Mouse (Mus musculus) heart, embryonic 14.5 days (tissue): Measurements from ENCODE around the gene Rassf2. TPM values are rescaled to one million over a fixed set of nuclear protein-coding genes. Genes with fewer than 3 reads are reported as not detected.

Experiments used
- ATAC-seq: fragments of 200-750 bp; cut with Nextera tagmentation; 2 replicates; pipeline ENCODE4 v1.8.0; 2017; ENCODE audit warnings: low read depth, moderate TSS enrichment; ENCODE audit not compliant: insufficient number of reproducible peaks, insufficient read depth, low FRiP score
- H3K27ac ChIP-seq, 2 experiments: fragments of 200-500 bp in 1 of 2; fragments of 300-500 bp in 1 of 2; sonication (generic) in 1 of 2; replicated peaks in 1 of 2; 2 replicates each; pipeline ENCODE4 v1.5.1; 2012 to 2014; ENCODE audit warnings: low read depth in 2 of 2, low read length in 2 of 2, control low read depth in 1 of 2, mild to moderate bottlenecking in 1 of 2, mixed read lengths in 1 of 2; ENCODE audit not compliant: control insufficient read depth in 1 of 2, insufficient read depth in 1 of 2
- H3K27me3 ChIP-seq: fragments of 300-500 bp; sonication (generic); 2 replicates; pipeline ENCODE4 v1.6.1; 2014; ENCODE audit warnings: mild to moderate bottlenecking, low read length, control low read depth; ENCODE audit not compliant: control insufficient read depth, insufficient read depth
- H3K36me3 ChIP-seq: fragments of 300-500 bp; sonication (generic); 2 replicates; pipeline ENCODE4 v1.6.1; 2014; ENCODE audit warnings: mild to moderate bottlenecking, control low read depth, low read length, mixed read lengths; ENCODE audit not compliant: control insufficient read depth, insufficient read depth
- H3K4me1 ChIP-seq, 2 experiments: fragments of 200-500 bp in 1 of 2; fragments of 300-500 bp in 1 of 2; sonication (generic) in 1 of 2; 2 replicates each; pipeline ENCODE4 v1.6.1; 2012 to 2014; ENCODE audit warnings: low read length in 2 of 2, control low read depth in 1 of 2, mixed read lengths in 1 of 2; ENCODE audit not compliant: control insufficient read depth in 2 of 2, insufficient read depth in 2 of 2
- H3K4me2 ChIP-seq: fragments of 300-500 bp; sonication (generic); 2 replicates; pipeline ENCODE4 v1.6.1; 2014; ENCODE audit warnings: mild to moderate bottlenecking, low read length
- H3K4me3 ChIP-seq, 2 experiments: fragments of 200-500 bp in 1 of 2; fragments of 300-500 bp in 1 of 2; sonication (generic) in 1 of 2; 2 replicates each; pipeline ENCODE4 v1.5.1; 2012 to 2014; ENCODE audit warnings: low read length in 2 of 2, mild to moderate bottlenecking in 2 of 2, control low read depth in 1 of 2, low read depth in 1 of 2, moderate library complexity in 1 of 2; ENCODE audit not compliant: control insufficient read depth in 1 of 2, insufficient read depth in 1 of 2
- H3K9ac ChIP-seq: fragments of 300-500 bp; sonication (generic); 2 replicates; pipeline ENCODE4 v1.6.1; 2014; ENCODE audit warnings: mild to moderate bottlenecking, low read length
- H3K9me3 ChIP-seq: fragments of 300-500 bp; sonication (generic); 2 replicates; pipeline ENCODE4 v1.6.1; 2016; ENCODE audit warnings: low read length, control low read depth; ENCODE audit not compliant: control insufficient read depth
- WGBS: fragments of 180-500 bp; shearing (Covaris S2); extraction: QIAGEN DNeasy Blood & Tissue Kit; methylation state at CpG from one replicate; pipeline ENCODE4 v1.1.7; 2014; 5-methylcytosine and 5-hydroxymethylcytosine counted together
- polyA plus RNA-seq: library from polyadenylated mRNA; unstranded; fragments of >200 nt; fragmentation: Nextera tagmentation; extraction: Ambion mirVana; gene quantifications from 2 replicates; pipeline ENCODE4 v1.2.1, GENCODE M21; 2014

The Rassf2 gene
- polyA plus RNA-seq, result 10.2 and 10.9 TPM in 2 replicates

DNA sequence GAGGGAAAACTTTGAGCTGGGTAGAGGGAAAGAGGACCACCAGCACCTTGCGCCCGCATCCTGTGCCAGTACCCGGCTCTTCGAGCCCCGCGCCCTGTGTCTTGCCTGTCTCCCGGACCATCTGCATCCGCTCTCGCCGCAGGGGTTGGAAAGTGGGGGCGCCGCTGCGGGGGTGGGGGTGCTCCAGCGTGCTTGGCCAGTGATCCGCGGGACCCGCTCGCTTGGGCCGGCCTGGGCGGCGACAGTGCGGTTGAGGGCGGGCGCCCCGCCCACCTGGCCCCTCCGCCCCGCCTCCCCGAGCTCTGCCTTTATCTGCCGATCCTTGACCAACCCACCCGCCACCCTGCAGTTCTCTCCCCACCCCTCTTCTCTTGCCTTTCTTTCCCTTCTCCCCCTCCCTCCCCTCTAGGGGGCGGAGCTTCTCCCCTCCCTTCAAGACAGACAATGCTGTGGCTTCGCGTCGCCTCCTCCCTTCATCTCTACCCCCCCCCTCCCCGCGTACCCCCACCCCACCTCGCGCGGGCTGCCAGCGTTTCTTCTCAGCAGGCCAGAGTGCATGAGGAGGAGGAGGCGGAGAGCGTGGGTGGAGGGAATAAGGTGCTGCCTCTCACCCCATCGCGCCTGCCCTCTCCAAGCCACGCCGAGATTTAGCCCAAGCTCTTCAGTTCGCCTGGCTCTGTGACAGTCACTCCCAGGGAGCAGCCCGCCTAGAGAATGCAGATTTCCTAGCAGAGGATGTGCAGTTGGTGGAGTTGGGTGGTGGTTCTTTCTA is at the start of gene Rassf2:
Gene Rassf2, minus strand, starts transcription at position 613 of the 772 bp plus-strand sequence.
- under 1% methylated on average over 41 of the region's 48 CpGs for WGBS
- peak within 1 kb of the TSS in 1 of 2 experiments; percentile 56; a peak in 1 of 4 replicates for H3K27ac ChIP-seq
- peak within 1 kb of the TSS; percentile 75 for H3K9ac ChIP-seq
- peaks cover 7% of the 10 kb centered on the region; the same call in 1 of the 2 replicates for H3K27me3 ChIP-seq
- peak; percentile 86 for ATAC-seq
- H3K4me2 ChIP-seq, result peak within 1 kb of the TSS; percentile 98
- peaks cover 6 to 13% of the 10 kb centered on the region in 2 experiments; a peak in 1 of 4 replicates for H3K4me1 ChIP-seq
- no peaks in the 10 kb centered on the region for H3K36me3 ChIP-seq
- H3K4me3 ChIP-seq, result peak within 1 kb of the TSS; percentile 57 to 65
- no peaks in the 10 kb centered on the region for H3K9me3 ChIP-seq

- ATAC-seq, result peak; percentile 87
- 21% methylated on average over 5 of the region's 5 CpGs for WGBS
- peak overlapping the region; percentile 80 to 81 for H3K27ac ChIP-seq
Observed at GRCm38 (mm10) chr2:132079139-132079538, 49.1 kb upstream of the Rassf2 start.

GRCm38 (mm10) chr2:132073052-132073451 is 43.0 kb upstream of the Rassf2 start:
- H3K27ac ChIP-seq, result no peak overlapping the region
- ATAC-seq, result no peak
- no peak overlapping the region for H3K4me3 ChIP-seq
- no peak overlapping the region for H3K4me2 ChIP-seq
- H3K27me3 ChIP-seq, result no peaks in the 10 kb centered on the region
- H3K4me1 ChIP-seq, result peaks cover 8 to 17% of the 10 kb centered on the region in 2 experiments
- H3K36me3 ChIP-seq, result peaks cover 44% of the 10 kb centered on the region
- WGBS, result 79% methylated on average over 3 of the region's 3 CpGs
- H3K9me3 ChIP-seq, result no peaks in the 10 kb centered on the region
- no peak overlapping the region for H3K9ac ChIP-seq

More at GRCm38 (mm10) chr2:132079139-132079538, 49.1 kb upstream of the Rassf2 start:
- Histone ChIP-seq H3K4me3 (no peak overlapping the region), H3K4me2 (peak overlapping the region; percentile 26; the same call in 1 of the 2 replicates), H3K36me3 (peaks cover 16% of the 10 kb centered on the region), H3K27me3 (no peaks in the 10 kb centered on the region), H3K9me3 (no peaks in the 10 kb centered on the region), H3K4me1 (peaks cover 21 to 41% of the 10 kb centered on the region in 2 experiments), H3K9ac (no peak overlapping the region)

- Histone ChIP-seq H3K36me3 (peaks cover 47% of the 10 kb centered on the region), H3K27me3 (no peaks in the 10 kb centered on the region), H3K4me1 (no peaks in the 10 kb centered on the region), H3K9me3 (no peaks in the 10 kb centered on the region), H3K9ac (no peak overlapping the region), H3K27ac (no peak overlapping the region), H3K4me3 (no peak overlapping the region), H3K4me2 (no peak overlapping the region)
- no peak for ATAC-seq
- 85% methylated on average over 10 of the region's 10 CpGs for WGBS
Observed at GRCm38 (mm10) chr2:132069985-132070735, 40.1 kb upstream of the Rassf2 start.

- no peak for ATAC-seq
- H3K4me2 ChIP-seq, result no peak overlapping the region
- WGBS, result 47% methylated on average over 11 of the region's 11 CpGs
Observed at GRCm38 (mm10) chr2:132064185-132064831, 34.2 kb upstream of the Rassf2 start.

GRCm38 (mm10) chr2:132063776-132064175 is 33.7 kb upstream of the Rassf2 start:
- peaks cover 43% of the 10 kb centered on the region for H3K36me3 ChIP-seq
- 57% methylated on average over 3 of the region's 3 CpGs for WGBS
- no peak overlapping the region for H3K4me2 ChIP-seq
- H3K27ac ChIP-seq, result 0 out of 4 replicates have a peak overlapping the region, but pooled peaks of 1 of the 2 experiments have one; percentile 24
- no peak overlapping the region; the same call in 1 of the 2 replicates for H3K9ac ChIP-seq
- no peak overlapping the region for H3K4me3 ChIP-seq
- no peak for ATAC-seq
- no peaks in the 10 kb centered on the region for H3K27me3 ChIP-seq
- no peaks in the 10 kb centered on the region for H3K9me3 ChIP-seq
- H3K4me1 ChIP-seq, result peaks cover 7 to 13% of the 10 kb centered on the region in 2 experiments

More at GRCm38 (mm10) chr2:132064185-132064831, 34.2 kb upstream of the Rassf2 start:
- no peak overlapping the region for H3K4me3 ChIP-seq
- no peak overlapping the region for H3K9ac ChIP-seq
- peaks cover 7 to 13% of the 10 kb centered on the region in 2 experiments for H3K4me1 ChIP-seq
- H3K27me3 ChIP-seq, result no peaks in the 10 kb centered on the region
- peak overlapping the region in 1 of 2 experiments; percentile 45; a peak in 2 of 4 replicates for H3K27ac ChIP-seq
- no peaks in the 10 kb centered on the region for H3K9me3 ChIP-seq
- peaks cover 43% of the 10 kb centered on the region for H3K36me3 ChIP-seq

GRCm38 (mm10) chr2:132061884-132062283 is 31.8 kb upstream of the Rassf2 start:
- Histone ChIP-seq H3K9me3 (no peaks in the 10 kb centered on the region), H3K36me3 (peaks cover 56% of the 10 kb centered on the region), H3K4me1 (peaks cover 7 to 13% of the 10 kb centered on the region in 2 experiments), H3K27me3 (no peaks in the 10 kb centered on the region), H3K27ac (no peak overlapping the region), H3K9ac (no peak overlapping the region), H3K4me3 (no peak overlapping the region), H3K4me2 (no peak overlapping the region)
- WGBS, result 95% methylated on average over 11 of the region's 11 CpGs
- ATAC-seq, result no peak
